Mouse (Mus musculus) neutrophil, adult 5-6 weeks (primary cell): Measurements from ENCODE around the gene Abcb10. TPM values are rescaled to one million over a fixed set of nuclear protein-coding genes. Genes with fewer than 3 reads are reported as not detected.
A peak's percentile ranks its signal among the peaks of the same experiment; 100 is the strongest.

Experiments
- ATAC-seq: fragments of 151-379, 151-347 bp; 2 replicates; pipeline ENCODE4 v1.8.0; 2017; ENCODE audit warnings: mild to moderate bottlenecking, moderate TSS enrichment; ENCODE audit not compliant: insufficient number of reproducible peaks, poor library complexity, low FRiP score, severe bottlenecking; ENCODE audit errors: extremely low read depth
- total RNA-seq: library from RNA; stranded (forward); fragments of 200-1000 nt; gene quantifications from 2 replicates; pipeline ENCODE4 v1.2.3, GENCODE M21; 2017

The Abcb10 gene
- total RNA-seq, 1 experiment from 2014 or later = 6.9 TPM

DNA sequence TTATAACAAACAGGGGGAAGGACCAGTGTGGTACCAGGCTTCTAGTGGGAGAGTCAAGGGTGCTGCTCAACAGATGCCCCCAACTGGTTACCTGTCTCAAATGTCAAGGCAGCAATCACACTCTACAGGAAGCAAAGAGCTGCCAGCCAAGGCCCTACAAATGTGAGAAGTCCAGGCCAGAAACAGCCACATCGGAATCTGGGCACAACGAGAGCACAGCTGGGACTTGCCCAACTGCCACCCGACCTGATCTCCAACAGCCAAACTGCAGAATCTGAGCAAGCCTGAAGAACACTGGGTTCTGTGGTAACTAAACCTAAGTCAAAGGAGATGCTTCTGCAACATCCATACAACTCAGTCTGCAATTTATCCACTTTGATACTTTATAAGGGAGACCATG is 57.3 kb downstream of the Abcb10 start:
- no peak for ATAC-seq

DNA sequence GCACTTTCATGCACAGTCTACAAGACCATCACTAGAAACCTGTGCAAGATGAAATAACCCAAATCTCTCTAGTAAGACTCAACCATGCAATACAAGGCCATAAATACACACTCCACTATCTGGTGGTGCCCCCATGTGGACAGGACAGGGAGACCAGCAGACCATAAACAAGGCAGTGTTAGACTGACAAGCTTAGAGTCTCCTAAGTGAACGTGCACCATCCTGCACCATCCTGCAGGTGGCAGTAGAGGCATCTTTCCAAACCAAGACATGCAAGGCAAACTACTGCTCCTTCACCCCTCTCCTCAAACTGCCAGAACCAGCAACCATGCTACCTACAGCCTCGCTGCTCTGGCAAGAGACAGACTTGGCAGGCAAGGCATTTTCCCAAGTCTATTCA is 58.2 kb downstream of the Abcb10 start:
- peak; percentile 87 for ATAC-seq

DNA sequence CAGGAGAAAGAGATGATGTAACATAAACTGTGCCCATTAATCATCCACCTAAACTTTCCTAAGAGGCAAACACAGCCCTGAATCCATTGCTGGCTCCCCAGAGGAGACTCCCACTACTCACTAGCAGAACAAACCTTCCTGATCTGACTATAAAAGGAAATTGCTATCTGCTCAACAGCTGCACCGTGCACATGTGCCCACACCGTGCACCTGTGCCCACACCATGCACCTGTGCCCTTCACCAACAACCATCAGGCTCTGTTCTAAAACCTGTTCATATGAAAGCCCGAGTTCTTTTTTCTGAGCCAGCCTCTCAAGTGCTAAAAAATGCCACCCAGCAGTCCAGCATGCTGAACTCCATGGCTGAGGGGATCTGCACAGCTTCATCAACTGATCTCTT is 68.3 kb downstream of the Abcb10 start:
- no peak for ATAC-seq

GRCm38 (mm10) chr8:123912265-123912664 is 70.7 kb downstream of the Abcb10 start:
- ATAC-seq = no peak

- no peak for ATAC-seq
These were observed 75.3 kb downstream of the Abcb10 start for GRCm38 (mm10) chr8:123907604-123908003.

GRCm38 (mm10) chr8:123902653-123903052 is 80.3 kb downstream of the Abcb10 start:
- no peak for ATAC-seq

Other genes with a start within 250 kb of the Abcb10 start
- gene Rab4a, start 177.1 kb downstream of the Abcb10 start, total RNA-seq = not detected in 2 replicates
- gene Ccsap, start 122.9 kb downstream of the Abcb10 start, total RNA-seq = 7.0 and 8.5 TPM in 2 replicates
- gene Acta1, start 88.4 kb downstream of the Abcb10 start, total RNA-seq = not detected in 2 replicates
- 9.1 and 10.1 TPM in 2 replicates for gene Nup133, start 33.9 kb downstream of the Abcb10 start, total RNA-seq
- 17.8 and 20.7 TPM in 2 replicates for gene Taf5l, start 38.3 kb upstream of the Abcb10 start, total RNA-seq
- 5.4 and 7.1 TPM in 2 replicates for gene Urb2, start 38.4 kb upstream of the Abcb10 start, total RNA-seq
- gene Galnt2, start 248.3 kb upstream of the Abcb10 start, total RNA-seq = 12.3 and 27.9 TPM in 2 replicates